Mouse (Mus musculus) hematopoietic stem cell, adult 5-6 weeks (primary cell): Measurements from ENCODE around the gene Luzp2. TPM values are rescaled to one million over a fixed set of nuclear protein-coding genes. Genes with fewer than 3 reads are reported as not detected.

Experiments used
- ATAC-seq, 2 experiments: fragments of 125-278 bp in 1 of 2; replicated peaks in 1 of 2; 2 replicates each; pipeline ENCODE4 v1.8.0; 2016 to 2017; ENCODE audit warnings: inconsistent platforms in 2 of 2, mild to moderate bottlenecking in 2 of 2, moderate number of reproducible peaks in 2 of 2, low read depth in 1 of 2, moderate TSS enrichment in 1 of 2; ENCODE audit not compliant: low FRiP score in 2 of 2, poor library complexity in 2 of 2, severe bottlenecking in 2 of 2, insufficient read depth in 1 of 2, low TSS enrichment in 1 of 2
- total RNA-seq: library from RNA; stranded (forward); fragments of 172-1452, 232-1000 nt; gene quantifications from 2 replicates; pipeline ENCODE4 v1.2.3, GENCODE M21; 2017

Luzp2 gene
- total RNA-seq, 1 experiment from 2014 or later: 0.69 TPM

DNA sequence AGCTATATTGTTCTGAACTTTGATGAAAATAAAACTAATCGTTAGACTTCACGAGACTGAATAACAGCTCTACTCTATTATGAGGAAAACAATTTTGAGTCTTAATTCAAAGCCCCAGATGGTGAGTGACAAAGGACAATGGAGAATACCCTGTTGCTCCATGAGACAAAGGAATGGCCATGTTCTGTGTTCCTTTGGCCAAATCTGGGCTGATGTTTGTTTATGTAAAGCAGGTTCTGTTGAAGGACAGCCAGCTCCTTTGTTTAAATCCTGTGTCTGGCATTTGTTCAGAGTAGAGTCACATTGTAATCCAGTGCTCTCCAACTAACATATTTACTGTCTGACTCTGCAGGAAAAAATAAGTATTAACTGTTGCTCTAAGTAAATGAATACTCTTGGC is 121.5 kb downstream of the Luzp2 start:
- ATAC-seq: no peak

DNA sequence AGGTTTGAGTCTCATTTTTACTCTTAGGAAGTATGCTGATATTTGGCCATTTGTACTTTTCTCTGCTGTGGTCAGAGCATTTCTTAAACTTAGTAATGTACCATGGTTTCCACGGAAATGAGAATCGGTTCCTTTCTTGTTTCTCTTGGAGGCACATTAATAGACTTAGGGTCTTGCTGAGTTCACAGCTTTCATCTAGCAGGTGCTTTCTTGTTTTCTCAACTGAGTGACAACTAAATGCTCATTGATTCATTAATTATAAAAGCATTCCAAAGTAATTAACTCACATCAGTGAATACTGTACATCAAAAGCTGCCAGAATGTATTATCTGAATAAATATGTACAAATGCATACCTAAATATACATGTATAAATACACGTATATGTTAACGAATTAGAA is 127.4 kb downstream of the Luzp2 start:
- ATAC-seq: no peak

DNA sequence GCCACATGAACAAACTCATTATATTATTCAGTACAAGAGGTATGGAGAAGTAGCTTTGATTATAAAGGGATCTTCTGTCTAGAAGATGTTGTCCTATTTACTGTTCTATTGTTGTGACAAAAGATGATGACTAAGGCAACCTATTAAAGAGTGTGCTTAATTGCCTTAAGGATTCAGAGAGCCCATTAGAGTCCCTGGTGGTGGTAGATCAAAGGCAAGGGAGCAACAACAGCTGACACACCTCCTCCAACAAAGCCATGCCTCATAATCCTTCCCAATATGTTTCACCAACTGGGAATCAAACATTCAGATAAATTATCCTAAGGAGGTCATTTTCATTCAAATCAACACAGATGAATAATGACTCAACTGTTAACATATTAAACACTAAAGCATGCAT is 142.1 kb downstream of the Luzp2 start:
- ATAC-seq: no peak

DNA sequence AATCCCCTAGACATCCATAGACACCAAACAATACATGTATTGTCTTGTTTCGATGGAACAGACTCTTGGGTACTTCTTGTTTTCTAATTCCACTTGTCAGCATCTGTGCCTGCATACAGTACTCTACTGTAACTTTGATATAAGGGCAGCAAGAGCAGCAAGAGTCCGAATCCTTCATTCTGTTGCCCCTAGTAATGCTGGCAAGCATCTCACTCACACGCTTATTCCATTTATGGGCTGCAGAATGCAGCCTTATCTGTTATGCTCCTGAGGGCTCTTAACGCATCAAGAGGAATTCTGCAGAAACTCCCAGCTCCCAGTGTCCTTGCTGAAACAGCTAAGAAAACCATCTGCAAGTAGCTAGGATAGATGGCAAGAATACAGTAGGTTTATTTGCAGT is 145.3 kb downstream of the Luzp2 start:
- ATAC-seq: no peak

- no peak for ATAC-seq
These were observed 165.1 kb downstream of the Luzp2 start for GRCm38 (mm10) chr7:55000397-55000796.

DNA sequence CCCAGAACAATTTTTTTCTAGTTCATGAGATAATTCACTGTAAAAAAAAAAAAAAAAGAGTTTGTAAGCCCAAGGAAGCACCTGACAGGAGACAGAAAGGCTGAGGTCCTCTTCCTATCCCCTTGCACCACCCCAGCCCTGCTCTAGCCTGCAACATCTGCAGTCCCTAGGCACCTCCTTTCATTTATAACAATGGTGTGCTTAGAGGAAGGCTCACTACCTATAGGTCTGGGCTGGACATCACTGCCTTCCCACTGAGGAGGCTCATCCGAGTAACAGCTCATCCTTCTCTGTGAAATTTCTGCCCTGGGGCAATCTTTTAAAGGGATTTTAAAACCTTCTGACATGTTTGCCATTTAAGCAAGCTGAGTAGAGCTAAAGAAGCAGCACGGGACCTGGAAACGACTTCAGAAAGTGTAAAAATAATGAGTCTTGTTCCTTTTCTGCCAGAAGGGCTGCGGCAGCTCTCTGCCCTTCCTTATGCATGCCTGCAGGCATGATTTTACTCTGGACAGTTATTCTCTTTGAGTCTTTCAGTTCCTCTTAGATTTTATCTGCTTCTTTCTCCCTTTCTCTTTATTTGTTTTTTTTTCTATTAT is 174.0 kb downstream of the Luzp2 start:
- peak in 1 of 2 experiments; percentile 27; a peak in 1 of 4 replicates for ATAC-seq

DNA sequence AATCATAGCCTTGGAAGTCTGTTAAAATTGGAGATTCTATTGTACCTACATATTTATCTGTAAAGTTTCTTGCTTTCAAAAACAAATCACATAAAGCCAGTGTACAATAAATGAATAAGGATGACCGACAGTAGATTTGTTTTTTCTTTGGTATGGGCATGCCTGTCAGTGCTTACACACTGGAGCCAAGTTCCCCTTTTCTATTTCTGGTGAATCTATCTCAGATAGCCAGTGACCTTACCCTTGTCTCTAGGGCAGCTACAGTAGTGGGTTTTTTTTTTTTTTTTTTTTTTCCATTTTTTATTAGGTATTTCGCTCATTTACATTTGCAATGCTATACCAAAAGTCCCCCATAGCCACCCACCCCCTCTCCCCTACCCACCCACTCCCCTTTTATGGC is 298.6 kb downstream of the Luzp2 start:
- ATAC-seq: peak in 1 of 2 experiments; percentile 56; a peak in 1 of 4 replicates

DNA sequence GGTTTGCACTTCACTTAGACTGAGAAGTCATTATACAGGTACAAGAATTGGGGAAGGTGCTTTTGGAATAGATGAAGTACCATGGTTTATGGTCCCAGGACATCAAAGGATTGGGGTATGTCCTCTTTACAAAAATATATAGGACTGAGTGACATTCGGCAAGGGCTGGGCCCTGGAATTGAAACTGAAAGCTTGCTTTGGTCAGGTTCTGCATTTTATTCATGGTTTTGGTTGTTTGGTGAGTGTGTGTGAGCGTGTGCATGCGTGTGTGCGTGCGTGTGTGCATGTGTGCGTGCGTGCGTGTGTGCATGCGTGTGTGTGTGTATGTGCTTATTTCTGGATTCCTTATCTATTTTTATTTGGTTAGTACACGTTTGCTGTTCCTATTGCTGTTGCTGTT is 353.6 kb downstream of the Luzp2 start:
- 0 out of 4 replicates have a peak, but pooled peaks have one; percentile 59 to 62 for ATAC-seq

DNA sequence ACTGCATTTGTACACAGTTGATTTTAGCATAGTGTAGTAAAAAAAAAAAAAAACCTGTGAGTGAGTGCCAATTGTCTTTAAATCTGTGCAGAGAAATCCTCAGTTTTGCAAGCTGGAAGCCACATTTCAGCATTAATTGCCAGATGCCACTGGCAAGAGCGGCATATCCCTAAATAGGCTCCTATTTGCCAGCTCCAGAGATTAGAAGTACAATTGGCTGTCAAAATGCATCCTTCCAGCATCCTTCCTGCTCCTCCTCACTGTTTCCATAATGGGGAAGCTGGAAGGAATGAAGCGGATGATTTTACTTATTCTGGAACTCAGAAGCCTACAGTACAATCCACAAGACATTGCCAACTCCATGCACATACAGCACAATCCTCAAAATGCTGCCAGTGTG is 354.2 kb downstream of the Luzp2 start:
- ATAC-seq: no peak

DNA sequence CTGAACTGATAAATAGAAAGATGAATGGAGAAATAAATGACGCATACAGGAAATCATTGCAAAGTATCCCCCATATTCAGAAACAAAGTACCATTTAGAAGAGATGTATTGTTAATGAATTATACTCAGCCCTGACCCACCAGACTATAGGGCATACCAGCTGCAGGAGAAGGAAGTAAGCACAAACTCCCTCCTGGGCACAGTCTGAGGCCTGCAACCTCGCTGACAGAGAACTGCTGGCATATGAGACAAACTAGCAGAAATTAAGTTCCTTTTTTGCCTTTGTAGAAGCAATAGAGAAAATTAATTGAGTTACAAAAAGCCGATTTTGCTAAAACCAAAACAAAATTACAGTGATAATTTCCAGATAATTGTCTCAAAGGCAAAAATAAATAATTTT is 355.4 kb downstream of the Luzp2 start:
- peak; percentile 60 to 91; a peak in 3 of 4 replicates for ATAC-seq

GRCm38 (mm10) chr7:55198806-55199205 is 363.5 kb downstream of the Luzp2 start:
- no peak for ATAC-seq

DNA sequence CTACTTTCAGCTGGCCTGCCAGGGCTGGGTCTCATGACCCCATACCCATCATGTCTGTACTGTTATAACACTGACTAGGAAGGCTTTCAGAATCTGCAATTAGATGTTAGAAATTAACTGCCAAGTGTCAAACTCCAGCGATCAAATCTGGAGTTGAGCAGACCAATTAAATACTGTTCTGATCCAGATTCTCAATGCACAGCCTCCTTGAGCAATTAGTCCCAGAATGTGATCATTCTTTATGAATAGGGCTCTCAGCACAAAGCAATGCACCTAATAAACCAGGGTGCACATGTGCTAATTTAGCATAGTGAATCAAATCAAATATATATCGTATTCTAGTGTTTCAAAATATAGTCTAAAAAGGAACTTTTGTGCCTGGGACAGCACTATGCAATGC is 387.7 kb downstream of the Luzp2 start:
- ATAC-seq: no peak

GRCm38 (mm10) chr7:55229407-55229806 is 394.1 kb downstream of the Luzp2 start:
- ATAC-seq: no peak
